Mouse (Mus musculus) regulatory T cell (primary cell): ENCODE data around the gene A730061H03Rik.

Experiments used
- in situ Hi-C: fragments of 300-600 bp; cut with MboI, MseI; formaldehyde crosslinking; loops from one replicate; pipeline ENCODE4 v1.15.1; 2025; ENCODE audit warnings: high pct_unique_total_duplicates

The A730061H03Rik gene

GRCm38 (mm10) chr14:55560202-55561073, at the start of gene A730061H03Rik:
TSS of gene A730061H03Rik (minus strand) at chr14:55560406.
- in situ Hi-C loops = no loop called here

GRCm38 (mm10) chr14:55608339-55608738, 48.1 kb upstream of the A730061H03Rik start:
- in situ Hi-C loops = no loop called here

- in situ Hi-C loops = no loop called here
These were observed 45.7 kb upstream of the A730061H03Rik start for GRCm38 (mm10) chr14:55605743-55606459.

- in situ Hi-C loops = no loop called here
These were observed 44.6 kb upstream of the A730061H03Rik start for GRCm38 (mm10) chr14:55604823-55605222.

GRCm38 (mm10) chr14:55603633-55604576, 43.7 kb upstream of the A730061H03Rik start:
- in situ Hi-C loops = no loop called here

GRCm38 (mm10) chr14:55603271-55603632, 43.0 kb upstream of the A730061H03Rik start, which contains the start of gene Irf9:
TSS of gene Irf9 (plus strand) at chr14:55603571.
- in situ Hi-C loops = no loop called here

- in situ Hi-C loops = loop anchor here (25.0 kb wide), 1 partner anchor 711 kb away; the partner anchor contains the start of genes Bcl2l2, Gm20521, Pabpn1 and Ppp1r3e
These were observed 38.5 kb upstream of the A730061H03Rik start for GRCm38 (mm10) chr14:55598521-55599390.

GRCm38 (mm10) chr14:55596036-55596690, 36.0 kb upstream of the A730061H03Rik start:
- in situ Hi-C loops = loop anchor here (25.0 kb wide), 1 partner anchor 709 kb away; the partner anchor contains the start of genes Bcl2l2, Gm20521, Pabpn1 and Ppp1r3e

- in situ Hi-C loops = loop anchor here (25.0 kb wide), 1 partner anchor 705 kb away; the partner anchor contains the start of genes Bcl2l2, Gm20521, Pabpn1 and Ppp1r3e
These were observed 32.0 kb upstream of the A730061H03Rik start for GRCm38 (mm10) chr14:55592226-55592625.

GRCm38 (mm10) chr14:55591331-55591891, 31.2 kb upstream of the A730061H03Rik start, which contains the start of gene Rnf31:
TSS of gene Rnf31 (plus strand) at chr14:55591708.
- in situ Hi-C loops = loop anchor here (25.0 kb wide), 1 partner anchor 704 kb away; the partner anchor contains the start of genes Bcl2l2, Gm20521, Pabpn1 and Ppp1r3e

GRCm38 (mm10) chr14:55590748-55591330, 30.6 kb upstream of the A730061H03Rik start, which contains the start of gene Psme2:
TSS of gene Psme2 (minus strand) at chr14:55591113.
- in situ Hi-C loops = loop anchor here (25.0 kb wide), 1 partner anchor 704 kb away; the partner anchor contains the start of genes Bcl2l2, Gm20521, Pabpn1 and Ppp1r3e

GRCm38 (mm10) chr14:55589771-55590448, 29.7 kb upstream of the A730061H03Rik start:
- in situ Hi-C loops = loop anchor here (25.0 kb wide), 1 partner anchor 703 kb away; the partner anchor contains the start of genes Bcl2l2, Gm20521, Pabpn1 and Ppp1r3e

- in situ Hi-C loops = loop anchor here (25.0 kb wide), 1 partner anchor 702 kb away; the partner anchor contains the start of genes Bcl2l2, Gm20521, Pabpn1 and Ppp1r3e
These were observed 29.1 kb upstream of the A730061H03Rik start for GRCm38 (mm10) chr14:55589271-55589670.

- in situ Hi-C loops = loop anchor here (25.0 kb wide), 1 partner anchor 699 kb away; the partner anchor contains the start of genes Bcl2l2, Gm20521, Pabpn1 and Ppp1r3e
These were observed 25.9 kb upstream of the A730061H03Rik start for GRCm38 (mm10) chr14:55586149-55586548.

- in situ Hi-C loops = loop anchor here (25.0 kb wide), 1 partner anchor 698 kb away; the partner anchor contains the start of genes Bcl2l2, Gm20521, Pabpn1 and Ppp1r3e
These were observed 25.4 kb upstream of the A730061H03Rik start for GRCm38 (mm10) chr14:55585566-55585960.

GRCm38 (mm10) chr14:55584702-55585565, 24.7 kb upstream of the A730061H03Rik start, which contains the start of gene Emc9:
TSS of gene Emc9 (minus strand) at chr14:55585302.
- in situ Hi-C loops = loop anchor here (25.0 kb wide), 1 partner anchor 698 kb away; the partner anchor contains the start of genes Bcl2l2, Gm20521, Pabpn1 and Ppp1r3e
